Mouse (Mus musculus) urinary bladder, postnatal 25 days (tissue): ENCODE results near the gene Rnf169.
A peak's percentile ranks its signal among the peaks of the same experiment; 100 is the strongest.
"Not testable (repeated sequence)": the region's sequence is repeated elsewhere in the genome, so short reads cannot be mapped to it uniquely, and the experiment has no call there.

ENCODE experiments used
- DNase-seq: peaks from one replicate; pipeline ENCODE4 v3.0.0; 2022; ENCODE audit warnings: low spot score

Gene Rnf169

DNA sequence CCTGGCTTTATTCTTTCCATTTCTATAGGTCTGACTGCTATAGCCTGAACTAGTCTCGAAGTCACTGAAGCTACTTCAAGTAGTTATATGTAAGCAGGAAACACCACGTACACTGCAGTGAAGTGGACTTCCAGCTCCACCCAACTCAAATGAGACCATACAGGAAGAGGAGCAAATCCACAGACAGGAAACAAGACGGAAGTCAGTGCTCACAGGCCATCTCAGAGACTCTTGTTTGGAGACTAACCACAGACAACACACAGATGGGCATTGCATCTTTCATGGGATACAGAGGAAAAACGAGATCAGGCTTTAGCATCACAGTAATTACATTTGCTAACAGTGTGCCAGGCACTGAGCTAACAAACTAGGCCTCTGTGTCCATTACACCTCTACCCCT is 33.9 kb downstream of the Rnf169 start:
- DNase-seq, result no peak

DNA sequence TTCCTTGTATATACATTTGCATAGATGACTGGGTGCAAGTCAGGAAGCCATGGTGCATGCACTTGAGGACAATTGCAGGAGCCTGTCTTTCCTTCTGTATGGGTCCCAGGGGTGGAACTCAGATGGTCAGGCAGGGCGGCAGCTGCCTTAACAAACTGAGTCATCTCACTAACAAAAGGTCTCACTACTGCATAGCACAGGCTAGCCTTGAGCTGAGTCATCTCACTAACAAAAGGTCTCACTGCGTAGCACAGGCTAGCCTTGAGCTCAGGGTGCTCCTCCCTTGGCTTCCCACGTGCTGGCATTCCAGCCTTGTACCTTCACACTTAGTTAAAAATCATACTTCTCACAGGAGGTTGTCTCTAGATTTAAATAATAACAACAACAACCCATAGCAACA is 34.3 kb downstream of the Rnf169 start:
- no peak for DNase-seq

DNA sequence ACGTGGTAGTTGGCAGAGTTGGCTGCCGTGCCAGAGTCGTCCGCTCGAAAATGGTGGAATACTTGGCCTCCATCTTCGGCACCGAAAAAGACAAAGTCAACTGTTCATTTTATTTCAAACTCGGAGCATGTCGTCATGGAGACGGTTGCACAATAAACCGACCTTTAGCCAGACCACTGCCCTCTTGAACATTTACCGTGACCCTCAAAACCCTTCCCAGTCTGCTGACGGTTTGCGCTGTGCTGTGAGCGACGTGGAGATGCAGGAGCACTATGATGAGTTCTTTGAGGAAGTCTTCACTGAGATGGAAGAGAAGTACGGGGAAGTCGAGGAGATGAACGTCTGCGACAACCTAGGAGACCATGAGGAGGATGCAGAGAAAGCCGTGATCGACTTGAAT is 35.2 kb downstream of the Rnf169 start:
- DNase-seq, result not testable (repeated sequence)

DNA sequence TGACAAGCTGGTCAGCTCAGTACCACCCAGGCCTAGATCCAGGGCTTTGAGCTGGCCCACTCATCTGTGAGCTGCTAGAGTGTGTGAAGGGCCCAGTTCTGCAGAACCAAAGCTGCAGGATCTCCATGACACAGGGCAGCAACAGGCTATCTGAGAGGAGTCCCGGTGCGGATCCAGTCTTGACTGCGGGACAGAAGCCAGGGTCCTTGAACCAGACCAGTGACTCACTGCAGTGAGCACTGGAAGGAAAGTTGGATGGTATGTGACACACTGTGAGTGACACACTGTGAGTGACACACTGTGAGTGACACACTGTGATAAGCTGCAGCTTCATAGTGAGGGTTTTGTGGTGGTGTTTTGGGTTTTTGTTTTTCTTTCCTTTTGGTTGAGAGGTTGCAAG is 35.7 kb downstream of the Rnf169 start:
- DNase-seq, result no peak

DNA sequence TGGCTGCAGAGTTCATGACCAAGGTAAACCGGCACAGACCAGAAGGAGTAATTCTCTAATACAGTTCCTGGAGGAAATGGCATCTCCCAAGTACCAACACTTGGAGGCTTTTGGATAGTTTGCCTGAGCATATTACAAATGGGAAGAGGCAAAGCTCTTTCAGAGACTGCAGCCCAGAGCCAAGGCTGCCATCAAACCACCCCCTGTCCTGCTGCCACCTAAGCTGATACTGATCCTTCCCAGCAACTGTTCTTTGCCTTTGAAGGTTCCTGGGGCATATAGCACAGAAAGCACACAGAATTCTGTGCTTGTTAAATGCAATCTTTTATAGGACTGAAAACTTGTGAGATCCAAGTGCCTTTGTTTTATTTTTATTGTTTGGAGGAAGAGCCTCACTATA is 39.6 kb downstream of the Rnf169 start:
- no peak for DNase-seq

DNA sequence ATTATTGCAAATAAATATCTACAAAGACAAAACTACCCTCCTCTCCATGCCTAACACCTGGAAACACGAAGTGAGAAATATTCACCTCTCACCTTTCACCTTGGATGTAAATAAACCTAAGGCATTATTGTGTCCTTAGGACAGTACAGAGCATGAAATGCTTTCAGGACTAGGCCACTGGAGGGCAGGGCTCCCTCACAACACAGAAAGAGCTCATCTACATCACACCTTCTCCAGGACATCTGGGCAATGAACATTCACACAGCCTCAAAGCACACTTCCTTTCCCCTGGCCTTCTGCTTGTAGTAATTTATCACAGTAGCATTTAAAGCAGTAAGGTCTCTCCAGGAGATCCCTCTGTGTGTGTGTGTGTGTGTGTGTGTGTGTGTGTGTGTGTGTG is 44.5 kb downstream of the Rnf169 start:
- no peak for DNase-seq

DNA sequence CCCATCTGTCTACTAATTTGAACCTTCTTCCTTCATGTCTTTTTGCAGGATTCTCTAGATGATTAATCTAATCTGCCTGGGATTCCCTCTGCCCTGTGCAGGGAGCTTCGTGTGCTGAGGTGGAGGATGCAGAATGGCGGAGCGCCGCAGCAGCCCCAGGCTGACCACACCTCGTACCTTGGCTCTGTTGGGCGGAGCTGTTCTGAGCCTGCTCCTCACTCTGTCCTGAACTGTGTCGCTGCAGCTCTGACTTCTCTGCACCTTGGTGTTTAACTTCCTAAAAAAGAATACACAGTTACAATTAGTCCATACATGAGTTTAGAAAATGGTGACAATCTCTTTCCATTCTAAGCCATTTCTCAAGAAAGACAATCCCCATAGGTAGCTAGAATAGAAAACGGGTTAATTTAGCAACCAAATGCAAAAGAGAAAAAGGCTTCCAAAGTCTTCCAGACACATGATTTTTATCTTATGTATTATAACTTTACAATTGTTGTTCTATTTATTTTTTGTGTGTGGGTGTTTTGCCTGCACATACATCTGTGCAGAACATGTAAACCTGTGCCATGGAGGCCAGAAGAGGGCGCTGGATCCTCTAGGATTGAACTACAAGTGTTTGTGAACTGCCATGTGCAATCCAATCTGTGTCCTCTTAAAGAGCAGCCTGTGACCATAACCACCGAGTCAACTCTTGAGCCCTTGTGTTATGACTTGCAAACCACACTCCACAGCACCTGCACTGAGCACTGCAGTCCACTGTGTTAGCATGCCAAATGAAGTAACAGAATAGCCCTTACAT is 53.1 kb downstream of the Rnf169 start:
- DNase-seq, result peak; percentile 45

DNA sequence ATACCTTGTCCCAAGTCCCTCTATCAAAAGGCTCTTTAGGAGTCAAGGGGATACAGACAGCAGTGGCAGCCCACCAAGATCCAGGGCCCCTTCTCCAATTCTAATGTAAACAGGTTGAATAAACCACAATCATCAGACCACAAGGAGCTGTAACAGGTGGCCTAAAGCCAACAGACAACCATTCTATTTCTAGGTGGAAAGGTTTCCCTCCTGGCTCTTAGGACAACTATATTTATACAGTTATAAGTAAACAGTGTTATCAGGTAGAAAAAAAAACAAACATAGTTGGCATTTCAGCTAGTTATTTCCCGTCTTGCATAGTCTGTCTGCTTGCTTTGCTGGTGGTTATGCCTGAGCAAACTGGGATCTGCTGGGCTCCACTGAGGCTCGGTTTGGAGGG is 59.8 kb downstream of the Rnf169 start:
- DNase-seq, result no peak

DNA sequence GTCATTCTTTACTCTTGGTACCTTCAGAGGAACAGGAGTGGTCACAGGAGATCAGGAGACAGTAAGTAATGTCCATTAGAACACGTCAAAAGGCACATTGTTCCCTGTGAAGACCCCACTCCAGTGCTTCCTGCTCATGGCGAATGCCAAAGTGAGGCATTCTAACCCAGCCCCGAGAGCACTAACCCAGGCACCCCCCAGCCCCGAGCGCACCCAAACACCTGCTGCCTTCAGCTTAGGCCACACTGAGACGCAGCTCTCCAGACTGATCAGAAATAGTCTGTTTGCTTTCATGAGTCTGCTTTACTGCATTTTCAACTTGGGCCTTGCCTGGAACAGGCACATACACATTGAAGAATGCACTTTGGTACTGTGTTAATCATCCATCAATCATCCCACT is 60.3 kb downstream of the Rnf169 start:
- no peak for DNase-seq

DNA sequence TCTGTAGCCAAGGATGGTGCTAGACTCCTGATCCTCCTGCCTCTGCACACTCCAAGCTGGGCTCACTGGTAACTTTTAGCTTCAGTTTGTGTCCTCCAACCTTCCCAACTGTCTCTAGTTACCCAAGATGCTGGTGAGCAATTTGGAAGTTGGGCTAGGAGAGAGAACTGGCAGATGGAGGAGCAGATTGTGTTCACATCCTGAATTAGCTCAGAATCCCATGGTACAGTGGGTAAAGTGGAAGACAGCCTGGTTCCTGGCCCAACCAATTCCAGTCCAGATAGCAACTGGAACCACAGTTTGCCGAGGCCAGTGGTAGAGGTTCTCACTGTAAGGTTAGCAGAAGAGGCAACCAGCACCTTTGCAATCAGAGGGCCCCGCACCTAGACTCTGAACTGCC is 61.1 kb downstream of the Rnf169 start:
- DNase-seq, result no peak

DNA sequence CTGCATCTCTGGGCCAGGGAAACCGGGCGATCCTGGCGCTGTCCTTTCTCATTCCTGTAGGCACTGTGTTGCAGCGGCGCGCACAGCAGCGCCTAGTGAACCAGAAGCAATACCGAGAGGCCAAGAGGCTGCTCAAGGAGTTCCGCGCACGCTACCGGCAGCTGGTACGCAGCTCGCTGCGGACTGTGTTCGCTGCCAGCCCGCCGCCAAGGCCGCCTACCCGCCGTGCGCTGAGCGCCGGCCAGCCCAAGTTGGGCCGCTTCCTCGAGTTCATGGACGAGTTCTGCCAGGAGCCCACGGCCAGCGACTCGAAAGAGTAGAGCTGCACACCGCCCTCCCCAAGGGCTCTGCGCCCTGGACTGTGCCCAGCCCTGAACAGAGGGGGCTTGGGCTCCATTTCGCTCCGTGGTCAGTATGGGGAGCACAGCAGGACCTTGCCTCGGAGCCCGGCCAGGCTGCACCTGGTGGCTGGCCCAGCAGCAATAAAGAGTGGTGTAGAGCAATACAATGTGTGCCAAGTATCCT is 62.9 kb downstream of the Rnf169 start:
- peak; percentile 16 for DNase-seq

DNA sequence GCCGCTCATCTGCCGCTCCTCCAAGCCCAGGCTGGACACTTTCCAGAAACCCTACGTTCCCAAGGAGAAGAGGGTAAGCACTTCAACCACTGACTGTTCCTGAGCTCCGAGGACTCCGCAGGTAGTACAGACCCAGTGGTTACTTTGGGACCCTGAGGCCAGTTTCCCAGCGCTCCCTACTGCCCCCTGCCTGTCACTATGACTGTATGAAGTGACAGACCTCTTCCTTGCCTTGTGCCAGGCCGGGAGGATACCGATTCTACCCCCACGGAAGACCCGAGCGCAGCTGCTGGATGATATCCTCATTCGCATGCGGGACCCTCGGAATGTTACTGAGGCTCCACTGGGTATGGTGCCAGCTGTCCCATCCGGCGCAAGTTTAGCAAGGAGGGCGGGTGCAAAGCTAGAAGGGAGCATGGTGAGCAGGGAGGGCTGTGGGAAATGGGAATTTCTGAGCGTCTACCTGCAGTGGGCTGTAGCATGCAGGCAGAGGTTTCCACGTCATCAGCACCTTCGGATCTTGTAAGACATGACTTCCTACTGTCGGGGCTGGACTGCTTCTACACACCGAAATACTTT is 63.4 kb downstream of the Rnf169 start:
- DNase-seq, result peak; percentile 18

DNA sequence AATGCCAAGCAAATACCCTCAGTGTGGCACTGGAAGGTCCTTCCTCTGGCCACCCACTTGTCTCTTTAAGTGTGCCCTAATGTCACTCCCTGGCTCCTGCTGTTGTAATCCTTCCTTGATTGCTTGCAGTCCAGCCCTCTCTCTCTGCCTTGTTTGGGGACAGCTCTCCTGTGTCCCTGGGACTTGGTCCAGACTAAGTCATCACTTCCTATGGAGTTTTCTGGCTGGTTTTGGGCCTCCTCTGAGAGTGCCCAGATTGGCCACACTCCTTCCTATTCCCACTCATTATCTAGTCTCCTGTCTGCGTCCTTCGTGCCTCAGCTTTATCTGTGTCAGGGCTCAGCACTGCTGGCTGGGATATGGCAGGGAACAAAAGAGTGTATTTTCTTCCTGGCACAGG is 64.7 kb downstream of the Rnf169 start:
- no peak for DNase-seq

DNA sequence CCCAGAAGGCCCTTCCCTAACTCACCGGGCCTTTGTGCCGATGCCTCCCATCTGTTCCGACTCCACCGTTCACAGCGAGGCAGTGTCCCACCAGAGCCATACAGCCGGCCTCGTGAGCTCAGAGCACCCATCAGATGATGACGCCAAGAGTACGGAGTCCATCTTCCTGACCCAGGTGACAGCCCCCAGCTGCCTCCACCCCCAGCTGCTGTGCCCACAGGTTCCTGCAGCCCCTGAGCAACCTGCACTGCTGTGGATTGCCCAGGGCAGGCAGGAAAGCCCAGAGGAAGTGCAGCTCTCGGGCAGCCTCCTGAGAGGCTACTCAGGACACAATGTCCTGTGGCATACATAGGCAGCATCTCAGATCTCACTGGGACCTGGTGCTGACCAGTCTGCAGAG is 65.9 kb downstream of the Rnf169 start:
- no peak for DNase-seq

DNA sequence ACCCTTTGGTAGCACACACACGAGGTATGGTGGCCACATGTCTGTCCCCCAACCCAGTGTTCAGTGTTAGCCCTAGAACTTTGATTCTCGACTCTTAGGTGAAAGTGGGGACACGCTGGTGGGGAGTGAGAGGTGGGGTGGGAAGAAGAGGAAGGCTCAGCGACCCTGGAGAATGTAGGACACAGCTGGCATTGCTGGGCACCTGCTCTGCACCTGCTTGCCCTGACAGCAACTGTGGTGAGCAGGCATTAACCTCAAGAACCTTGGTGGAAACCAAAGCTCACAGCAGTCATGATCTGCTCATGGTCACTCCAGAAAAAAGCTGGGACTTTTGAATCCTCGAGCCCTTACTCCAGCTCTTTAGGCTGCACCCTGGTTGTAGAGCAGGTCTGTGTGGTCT is 69.2 kb downstream of the Rnf169 start:
- DNase-seq, result no peak

DNA sequence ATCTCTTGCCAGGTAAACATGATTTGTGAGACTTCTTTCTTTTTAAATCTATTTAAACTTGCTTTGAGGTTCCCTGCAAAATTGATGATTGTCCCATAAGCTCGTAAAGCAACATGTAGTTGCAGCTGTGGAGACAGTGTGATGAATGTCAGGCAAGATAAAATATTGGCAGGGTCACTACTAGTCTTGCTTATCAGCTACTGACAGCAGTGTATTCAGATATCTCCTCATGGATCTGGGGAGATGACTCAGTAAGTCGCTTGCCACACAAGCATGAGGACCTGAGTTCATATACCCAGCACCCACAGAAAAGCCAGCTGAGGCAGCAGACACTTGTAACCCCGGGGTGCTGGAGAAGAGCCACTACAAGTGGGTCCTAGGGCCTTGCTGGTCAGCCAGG is 72.8 kb downstream of the Rnf169 start:
- DNase-seq, result no peak

DNA sequence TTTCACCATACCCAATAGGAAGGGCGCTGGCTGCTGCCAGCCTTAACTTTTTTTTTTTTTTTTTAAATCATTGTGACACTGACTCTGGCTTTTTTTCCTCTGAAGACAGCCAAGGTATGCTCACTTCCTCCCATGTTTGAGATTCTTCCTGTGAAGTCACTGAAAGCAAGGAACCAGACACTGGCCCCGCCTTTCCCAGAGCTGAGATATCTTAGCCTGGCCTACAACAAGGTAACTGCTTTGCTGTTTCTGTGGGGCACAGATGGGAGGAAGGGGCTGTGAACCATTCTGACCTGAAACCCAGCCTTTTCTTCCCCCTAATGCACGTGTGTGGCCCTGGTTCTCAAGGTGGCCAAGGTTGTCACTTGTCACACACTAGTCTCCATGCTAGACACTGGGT is 73.9 kb downstream of the Rnf169 start:
- no peak for DNase-seq

DNA sequence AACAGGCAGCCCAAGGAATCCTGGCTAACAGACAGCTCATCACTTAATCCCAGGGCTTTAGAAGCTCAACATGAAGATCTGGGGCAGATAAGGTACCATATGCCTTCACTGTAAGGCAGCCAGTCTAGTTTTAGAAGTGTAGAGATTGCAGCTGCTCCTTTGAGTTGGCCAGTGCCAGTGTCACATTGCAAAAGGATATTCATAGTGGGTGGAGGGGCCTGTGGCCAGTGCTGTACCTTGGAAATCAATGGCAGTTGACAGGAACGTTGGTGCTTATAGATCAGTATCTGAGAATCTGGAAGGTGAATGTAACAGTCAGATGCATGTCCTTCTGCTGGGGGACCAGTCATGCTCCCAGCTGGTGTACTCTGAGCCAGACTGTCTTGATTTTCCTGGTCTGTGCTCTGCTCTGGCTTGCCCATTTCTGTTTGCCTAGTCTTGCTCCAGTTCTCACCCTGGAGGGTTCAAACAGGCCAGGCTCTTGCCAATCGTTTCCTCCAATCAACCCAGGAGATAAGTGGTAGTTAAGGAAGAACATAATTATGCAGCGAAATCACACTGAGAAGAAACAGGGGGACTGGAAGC is 75.7 kb downstream of the Rnf169 start:
- no peak for DNase-seq

DNA sequence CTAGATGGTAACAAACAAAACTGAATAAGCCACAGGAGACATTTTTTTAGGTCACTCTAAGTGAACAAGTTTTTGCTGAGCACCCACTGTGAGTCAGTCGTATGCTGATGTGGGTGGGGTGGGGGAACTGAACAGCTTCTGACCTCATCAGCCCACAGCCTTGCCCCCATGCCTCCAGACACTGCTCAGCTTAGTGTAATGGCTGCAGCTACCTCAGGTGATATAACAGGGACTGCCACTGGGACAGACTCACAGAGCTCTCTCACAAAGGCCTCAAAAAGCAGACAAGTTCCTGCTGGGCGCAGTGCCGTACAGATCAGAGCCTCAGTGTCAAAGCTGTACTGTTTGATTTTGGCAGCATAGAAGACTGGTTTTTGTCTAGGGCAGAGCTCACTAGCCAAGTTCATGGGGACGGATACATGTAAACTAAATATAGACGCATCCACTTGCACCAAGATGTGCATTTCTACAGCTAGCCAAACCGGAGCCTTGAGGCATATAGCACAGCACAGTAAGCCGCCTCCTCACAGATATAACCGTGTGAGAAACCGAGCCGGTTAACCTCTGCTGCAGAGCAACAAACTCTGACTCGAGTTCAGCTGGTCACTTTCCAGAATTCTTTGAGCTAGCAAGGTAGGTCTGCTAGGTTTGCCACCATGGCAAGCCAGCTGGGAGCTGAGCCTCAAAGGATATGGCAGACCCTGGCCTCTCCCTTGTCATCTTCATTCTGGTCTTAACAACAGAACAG is 77.2 kb downstream of the Rnf169 start:
- no peak for DNase-seq

DNA sequence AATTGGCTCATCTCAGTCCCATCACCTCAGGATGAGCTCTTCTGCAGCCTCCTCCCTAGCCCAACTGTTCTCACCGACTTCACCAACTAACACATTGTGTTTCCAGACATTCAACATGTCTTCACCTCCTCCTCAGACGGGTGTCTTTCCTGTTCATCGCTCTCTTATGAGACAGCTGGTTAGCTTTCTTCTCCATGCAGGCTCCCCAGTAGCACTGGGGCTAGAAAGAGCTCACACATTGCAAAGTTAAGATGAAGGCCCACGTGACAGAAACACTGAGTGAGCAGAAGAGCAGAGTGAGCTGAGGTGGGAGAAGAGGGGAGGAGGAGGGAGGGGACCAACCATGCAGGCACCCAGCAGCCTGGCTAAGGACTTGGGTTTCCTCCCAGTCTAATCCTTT is 78.0 kb downstream of the Rnf169 start:
- DNase-seq, result no peak

DNA sequence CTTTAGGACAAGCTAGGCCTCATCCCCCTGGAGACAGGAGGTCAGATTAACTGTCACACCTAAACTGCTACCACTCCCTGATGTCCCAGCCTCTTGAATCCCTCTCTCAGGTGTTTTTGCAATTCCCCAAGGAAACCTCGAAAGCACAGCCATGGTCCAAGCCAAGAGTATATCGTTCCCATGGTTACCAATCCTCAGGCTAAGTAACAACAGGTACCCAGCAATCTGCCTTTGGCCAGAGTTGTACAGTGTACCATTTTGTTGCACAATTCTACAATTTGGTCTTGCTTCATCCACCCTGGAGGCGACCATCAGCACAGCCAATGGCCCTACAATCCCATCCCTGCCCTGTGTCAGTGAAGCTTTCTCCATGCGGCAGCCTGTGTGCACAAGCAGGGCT is 83.3 kb downstream of the Rnf169 start:
- DNase-seq, result no peak

DNA sequence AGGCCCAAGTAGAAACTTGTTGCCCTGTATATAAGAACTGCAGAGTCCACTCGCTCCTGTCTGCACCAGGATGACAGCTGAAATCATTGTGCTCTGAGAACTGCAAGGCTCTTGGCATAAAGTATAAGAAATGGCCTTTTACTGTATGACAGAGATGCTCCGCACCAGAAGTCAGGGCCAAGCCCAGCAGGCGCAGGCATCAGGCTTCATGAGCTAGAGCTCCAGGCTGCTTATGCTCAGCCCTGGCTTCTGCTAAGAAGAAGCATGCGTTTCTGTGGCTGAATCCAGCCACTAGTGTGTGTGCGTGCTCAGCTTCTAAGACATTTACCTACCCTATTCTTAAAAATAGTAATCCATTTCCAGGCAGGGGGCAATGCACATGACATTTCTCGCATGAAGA is 85.8 kb downstream of the Rnf169 start:
- DNase-seq, result no peak

DNA sequence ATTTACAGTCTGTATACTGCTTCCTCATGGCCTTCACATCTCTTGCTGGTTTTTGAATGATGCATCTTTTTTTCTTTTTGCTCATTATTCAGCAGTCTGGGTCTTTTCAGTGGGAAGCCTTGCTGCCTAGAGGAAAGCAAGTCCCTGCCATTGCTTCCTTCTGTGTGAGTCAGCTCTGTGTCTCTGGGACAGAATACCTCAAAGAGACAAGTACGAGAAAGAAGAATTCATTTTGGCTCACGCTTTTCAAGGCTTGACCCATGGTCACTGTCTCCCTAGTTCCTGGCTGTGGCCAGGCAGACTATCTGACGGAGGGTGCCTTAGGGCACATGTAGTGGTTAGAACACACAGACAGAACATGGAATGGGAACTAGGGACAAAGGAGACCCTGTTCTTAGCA is 86.3 kb downstream of the Rnf169 start:
- no peak for DNase-seq
